Mouse (Mus musculus) embryonic facial prominence, embryonic 13.5 days (tissue): ENCODE data around the gene Tspo2. TPM values are rescaled to one million over a fixed set of nuclear protein-coding genes. Genes with fewer than 3 reads are reported as not detected.
A peak's percentile ranks its signal among the peaks of the same experiment; 100 is the strongest.

Source experiments
- ATAC-seq: fragments of 200-750 bp; cut with Nextera tagmentation; 2 replicates; pipeline ENCODE4 v1.8.0; 2017; ENCODE audit warnings: low read depth; ENCODE audit not compliant: insufficient number of reproducible peaks, insufficient read depth, low FRiP score, low TSS enrichment
- H3K27ac ChIP-seq: fragments of 300-500 bp; sonication (generic); 2 replicates; pipeline ENCODE4 v1.5.1; 2015; ENCODE audit warnings: moderate library complexity, mild to moderate bottlenecking, inconsistent platforms
- H3K27me3 ChIP-seq: fragments of 300-500 bp; sonication (generic); 2 replicates; pipeline ENCODE4 v1.6.1; 2015; ENCODE audit warnings: mild to moderate bottlenecking, inconsistent platforms
- H3K36me3 ChIP-seq: fragments of 300-500 bp; sonication (generic); 2 replicates; pipeline ENCODE4 v1.6.1; 2015; ENCODE audit warnings: mild to moderate bottlenecking, inconsistent platforms
- H3K4me1 ChIP-seq: fragments of 300-500 bp; sonication (generic); 2 replicates; pipeline ENCODE4 v1.6.1; 2015; ENCODE audit warnings: inconsistent platforms
- H3K4me2 ChIP-seq: fragments of 300-500 bp; sonication (generic); 2 replicates; pipeline ENCODE4 v1.6.1; 2015; ENCODE audit warnings: moderate library complexity, mild to moderate bottlenecking, inconsistent platforms
- H3K4me3 ChIP-seq: fragments of 300-500 bp; sonication (generic); 2 replicates; pipeline ENCODE4 v1.5.1; 2015; ENCODE audit warnings: mild to moderate bottlenecking, inconsistent platforms
- H3K9ac ChIP-seq: fragments of 300-500 bp; sonication (generic); 2 replicates; pipeline ENCODE4 v1.6.1; 2015; ENCODE audit warnings: mild to moderate bottlenecking, inconsistent platforms
- H3K9me3 ChIP-seq: fragments of 300-500 bp; sonication (generic); 2 replicates; pipeline ENCODE4 v1.6.1; 2016; ENCODE audit warnings: inconsistent platforms
- WGBS: fragments of 180-500 bp; shearing (Covaris S2); methylation state at CpG from one replicate; pipeline ENCODE4 v1.1.7; 2015; ENCODE audit warnings: mixed read lengths; 5-methylcytosine and 5-hydroxymethylcytosine counted together
- polyA plus RNA-seq: library from polyadenylated mRNA; unstranded; fragments of >200 nt; fragmentation: Nextera tagmentation; extraction: Ambion mirVana; gene quantifications from 2 replicates; pipeline ENCODE4 v1.2.1, GENCODE M21; 2015

Tspo2 gene
- polyA plus RNA-seq, 1 experiment from 2014 or later: 1.3 TPM

DNA sequence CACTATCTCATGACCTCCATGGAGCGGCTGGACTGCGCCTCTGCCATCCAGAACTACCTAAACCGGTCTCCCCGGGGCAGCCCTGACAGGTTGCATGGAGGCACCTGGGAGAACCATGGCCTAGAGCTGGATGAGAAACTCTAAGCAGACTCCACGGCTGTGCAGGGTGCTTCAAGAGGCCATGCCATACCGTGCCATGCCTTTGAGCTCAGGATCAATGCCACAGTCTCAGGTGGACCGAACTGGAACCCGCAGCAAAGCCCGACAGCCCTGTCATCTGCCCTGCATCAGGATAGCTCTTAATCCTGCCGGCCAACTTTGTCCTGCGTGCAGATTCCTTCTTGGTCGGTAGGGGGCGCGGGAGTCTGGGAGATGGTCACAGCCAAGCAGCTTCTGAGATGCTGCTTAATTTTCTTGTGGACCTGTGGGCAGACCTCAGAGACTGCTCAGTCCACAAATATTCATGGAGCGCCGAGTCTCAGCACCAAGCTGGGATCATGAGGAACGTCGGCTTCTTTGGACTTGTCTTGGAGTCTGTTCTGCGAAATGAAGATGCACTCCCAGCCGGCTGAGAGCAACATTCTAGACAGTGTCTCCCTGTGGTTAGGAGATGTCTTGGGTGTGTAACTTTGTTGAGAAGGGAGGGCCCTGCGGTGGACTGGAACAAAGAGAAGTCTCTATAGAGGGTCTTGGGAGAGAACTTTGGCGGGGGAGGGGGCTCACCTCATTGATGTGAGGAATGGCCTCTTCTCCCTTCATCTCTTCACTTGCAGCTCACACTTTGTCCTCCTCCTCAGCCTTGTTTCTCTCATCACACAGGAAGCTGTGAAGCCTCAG is 16.3 kb upstream of the Tspo2 start:
- Histone ChIP-seq H3K9me3 (no peaks in the 10 kb centered on the region), H3K9ac (no peak overlapping the region), H3K4me3 (no peak overlapping the region), H3K4me2 (peak overlapping the region; percentile 44), H3K36me3 (no peaks in the 10 kb centered on the region), H3K27ac (no peak overlapping the region), H3K4me1 (peaks cover 8% of the 10 kb centered on the region), H3K27me3 (peaks cover 18% of the 10 kb centered on the region)
- no peak for ATAC-seq
- WGBS: 10% methylated on average over 22 of the region's 22 CpGs

DNA sequence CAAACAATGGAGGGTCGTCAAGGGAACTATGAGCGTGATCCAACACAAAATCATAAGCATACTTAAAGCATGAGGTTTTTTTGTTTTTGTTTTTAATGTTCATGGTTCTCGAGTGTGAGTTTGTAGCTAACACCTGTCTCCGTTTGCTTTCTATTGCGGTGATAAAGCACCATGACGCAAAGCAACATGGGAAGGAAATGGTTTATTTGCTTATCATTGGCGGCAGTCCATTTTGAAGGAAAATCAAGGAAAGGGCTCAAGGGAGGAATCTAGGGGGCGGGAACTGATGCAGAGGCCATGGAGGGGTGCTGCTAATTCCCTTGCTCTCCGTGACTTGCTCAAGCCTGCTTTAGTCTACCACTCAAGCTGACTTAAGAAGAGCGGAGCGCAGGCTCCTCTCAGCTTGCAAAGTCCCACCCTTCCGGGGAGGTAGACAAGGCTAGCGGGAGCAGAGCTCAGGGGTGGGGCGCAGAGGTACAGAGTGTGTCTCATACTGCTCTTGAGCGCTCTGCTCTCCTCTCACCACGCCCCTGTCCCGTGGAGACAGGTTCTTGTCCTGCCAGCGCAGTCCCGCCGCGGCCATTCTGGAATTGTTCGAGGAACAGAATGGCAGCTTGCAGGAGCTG is 15.6 kb upstream of the Tspo2 start:
- Histone ChIP-seq H3K27ac (no peak overlapping the region), H3K36me3 (no peaks in the 10 kb centered on the region), H3K27me3 (peaks cover 18% of the 10 kb centered on the region), H3K4me3 (no peak overlapping the region), H3K9me3 (no peaks in the 10 kb centered on the region), H3K9ac (no peak overlapping the region), H3K4me1 (peaks cover 8% of the 10 kb centered on the region), H3K4me2 (peak overlapping the region; percentile 44)
- WGBS: 36% methylated on average over 22 of the region's 22 CpGs
- ATAC-seq: no peak

DNA sequence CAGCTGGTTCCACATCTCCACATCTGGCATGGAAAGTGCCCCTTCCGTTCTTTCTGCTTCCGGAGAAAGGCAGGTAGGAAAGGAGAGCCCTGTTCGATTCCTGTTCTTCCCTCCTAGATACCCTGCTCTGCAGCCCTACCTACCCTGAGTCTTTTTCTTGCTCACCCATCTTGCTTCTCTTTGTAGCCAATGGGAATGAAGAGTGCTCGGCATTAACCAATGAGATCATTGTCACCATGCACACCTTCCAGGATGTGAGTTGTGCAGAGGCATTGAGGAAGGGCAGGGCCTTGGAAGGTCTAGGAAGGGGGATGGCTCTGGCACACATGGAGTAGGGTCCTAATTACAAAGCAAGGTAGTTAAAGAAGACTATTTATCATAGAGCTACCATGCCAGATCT is 12.1 kb upstream of the Tspo2 start:
- H3K4me2 ChIP-seq: no peak overlapping the region
- H3K27ac ChIP-seq: no peak overlapping the region
- peaks cover 8% of the 10 kb centered on the region for H3K4me1 ChIP-seq
- no peak for ATAC-seq
- H3K9me3 ChIP-seq: no peaks in the 10 kb centered on the region
- no peak overlapping the region for H3K9ac ChIP-seq
- no peaks in the 10 kb centered on the region for H3K36me3 ChIP-seq
- WGBS: 93% methylated on average over 4 of the region's 4 CpGs
- H3K4me3 ChIP-seq: no peak overlapping the region
- H3K27me3 ChIP-seq: peaks cover 18% of the 10 kb centered on the region

DNA sequence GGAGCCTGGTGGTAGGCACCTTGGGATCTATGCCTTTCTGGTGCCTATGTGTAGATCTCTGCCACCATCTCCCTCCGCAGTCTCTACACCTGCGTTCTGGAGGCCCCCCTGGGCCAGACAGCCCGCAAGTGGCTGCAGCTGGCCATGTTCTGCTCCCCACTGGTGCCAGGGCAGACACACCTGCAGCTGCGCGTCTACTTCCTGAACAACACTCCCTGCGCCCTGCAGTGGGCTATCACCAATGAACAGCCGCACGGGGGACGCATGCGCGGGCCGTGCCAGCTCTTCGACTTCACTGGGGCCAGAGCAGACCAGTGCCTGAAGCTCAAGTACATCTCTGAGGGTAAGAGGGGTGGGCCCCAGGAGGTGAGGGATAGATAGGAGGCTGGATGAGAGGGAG is 10.8 kb upstream of the Tspo2 start:
- Histone ChIP-seq H3K36me3 (no peaks in the 10 kb centered on the region), H3K4me2 (no peak overlapping the region), H3K9ac (no peak overlapping the region), H3K27ac (no peak overlapping the region), H3K4me3 (no peak overlapping the region), H3K4me1 (peaks cover 2% of the 10 kb centered on the region), H3K27me3 (peaks cover 14% of the 10 kb centered on the region), H3K9me3 (no peaks in the 10 kb centered on the region)
- ATAC-seq: no peak
- WGBS: 92% methylated on average over 13 of the region's 13 CpGs

DNA sequence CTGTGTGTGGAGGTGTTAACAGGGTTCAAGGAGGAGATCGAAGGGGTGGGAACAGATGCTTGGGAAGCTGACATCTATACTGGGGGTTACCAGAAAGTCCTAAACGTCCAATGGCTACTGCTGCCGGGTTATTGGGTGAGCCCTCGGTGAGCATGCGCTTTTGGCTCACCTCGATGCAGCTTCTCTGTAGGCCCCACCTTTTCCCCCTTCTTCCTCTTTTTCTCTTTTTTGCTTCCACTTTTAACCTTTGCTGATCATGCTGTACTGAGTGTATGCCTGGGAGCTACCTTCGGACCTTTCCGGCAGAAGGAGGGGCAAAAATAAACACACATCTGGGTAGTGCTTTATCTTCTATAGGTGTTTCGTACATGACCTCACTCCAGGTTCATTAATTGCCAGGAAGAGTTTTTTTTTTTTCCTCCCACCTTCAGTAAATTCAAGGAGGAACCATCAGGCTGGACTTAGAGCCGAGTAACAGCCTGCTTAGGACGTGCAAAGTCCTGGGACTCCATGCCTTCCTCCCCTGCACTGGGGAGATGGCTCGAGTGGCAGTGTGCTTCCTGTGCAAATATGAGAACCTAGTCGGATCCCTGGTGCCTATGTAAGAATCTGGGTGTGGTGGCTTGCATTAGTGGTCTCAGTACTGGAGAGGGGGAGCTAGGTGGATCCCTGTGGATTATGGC is 6.8 kb upstream of the Tspo2 start:
- Histone ChIP-seq H3K4me3 (no peak overlapping the region), H3K4me2 (no peak overlapping the region), H3K4me1 (peaks cover 3% of the 10 kb centered on the region; the same call in 1 of the 2 replicates), H3K36me3 (no peaks in the 10 kb centered on the region), H3K27ac (no peak overlapping the region), H3K9me3 (no peaks in the 10 kb centered on the region), H3K9ac (no peak overlapping the region), H3K27me3 (no peaks in the 10 kb centered on the region)
- WGBS: 80% methylated on average over 13 of the region's 13 CpGs
- ATAC-seq: no peak

- Histone ChIP-seq H3K4me1 (peaks cover 3% of the 10 kb centered on the region; the same call in 1 of the 2 replicates), H3K36me3 (no peaks in the 10 kb centered on the region), H3K4me2 (no peak overlapping the region), H3K9me3 (no peaks in the 10 kb centered on the region), H3K9ac (no peak overlapping the region), H3K27ac (no peak overlapping the region), H3K27me3 (no peaks in the 10 kb centered on the region), H3K4me3 (no peak overlapping the region)
- WGBS: 81% methylated on average over 2 of the region's 2 CpGs
- no peak for ATAC-seq
These were observed 4.6 kb upstream of the Tspo2 start for GRCm38 (mm10) chr17:48455955-48456354.

DNA sequence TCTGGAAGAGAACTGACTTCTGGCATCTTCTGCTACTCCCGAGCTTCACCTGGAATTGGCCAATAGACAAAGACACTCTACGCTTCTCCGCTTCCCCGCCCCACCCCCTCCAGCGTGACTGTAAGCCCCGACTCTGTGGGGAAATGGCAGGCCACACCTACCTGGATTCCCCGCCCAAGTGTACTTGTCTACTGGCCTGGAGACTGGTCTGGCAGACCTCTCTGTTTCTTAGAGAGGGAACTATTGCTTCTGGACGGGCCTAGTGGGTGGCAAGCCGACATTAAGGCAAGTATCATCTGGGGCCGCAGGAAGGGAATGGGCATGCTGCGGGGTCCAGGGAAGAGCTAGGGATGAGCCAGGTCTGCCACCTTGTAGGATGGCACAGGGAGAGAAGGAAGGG is 3.4 kb upstream of the Tspo2 start, which contains the start of gene Unc5cl:
TSS of gene Unc5cl (plus strand) at position 214 of the 400 bp plus-strand sequence.
- peaks cover 3% of the 10 kb centered on the region; the same call in 1 of the 2 replicates for H3K4me1 ChIP-seq
- no peak within 1 kb of the TSS for H3K27ac ChIP-seq
- H3K27me3 ChIP-seq: no peaks in the 10 kb centered on the region
- no peak within 1 kb of the TSS; the same call in 1 of the 2 replicates for H3K4me2 ChIP-seq
- no peak for ATAC-seq
- no peaks in the 10 kb centered on the region for H3K36me3 ChIP-seq
- WGBS: 50% methylated on average over 11 of the region's 11 CpGs
- H3K9me3 ChIP-seq: no peaks in the 10 kb centered on the region
- H3K4me3 ChIP-seq: no peak within 1 kb of the TSS
- no peak within 1 kb of the TSS for H3K9ac ChIP-seq

DNA sequence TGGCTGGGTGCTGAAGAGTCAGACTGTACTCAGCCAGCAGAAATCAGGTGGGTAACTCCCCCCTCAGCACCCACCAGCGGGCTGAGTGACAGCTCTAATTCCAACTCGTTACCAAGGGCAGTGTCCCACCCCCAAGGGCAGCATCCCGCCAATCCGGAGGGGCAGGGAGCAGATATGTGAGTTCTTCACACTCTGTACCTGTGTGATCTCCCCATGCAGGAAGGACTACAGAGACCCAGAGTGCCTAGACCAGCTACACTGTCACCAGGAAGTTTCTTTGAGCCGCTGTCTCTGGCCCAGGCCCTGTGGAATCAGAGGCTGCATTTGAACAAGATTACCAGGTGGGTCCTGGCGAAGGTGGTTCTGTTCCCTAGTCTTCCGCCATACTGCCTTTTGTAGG is 2.9 kb upstream of the Tspo2 start:
- 54% methylated on average over 7 of the region's 7 CpGs for WGBS
- ATAC-seq: no peak
- no peaks in the 10 kb centered on the region for H3K9me3 ChIP-seq
- no peaks in the 10 kb centered on the region for H3K27me3 ChIP-seq
- no peaks in the 10 kb centered on the region for H3K36me3 ChIP-seq
- H3K4me3 ChIP-seq: no peak overlapping the region
- H3K4me1 ChIP-seq: peaks cover 3% of the 10 kb centered on the region; the same call in 1 of the 2 replicates
- H3K4me2 ChIP-seq: no peak overlapping the region; the same call in 1 of the 2 replicates
- H3K9ac ChIP-seq: no peak overlapping the region
- H3K27ac ChIP-seq: no peak overlapping the region

DNA sequence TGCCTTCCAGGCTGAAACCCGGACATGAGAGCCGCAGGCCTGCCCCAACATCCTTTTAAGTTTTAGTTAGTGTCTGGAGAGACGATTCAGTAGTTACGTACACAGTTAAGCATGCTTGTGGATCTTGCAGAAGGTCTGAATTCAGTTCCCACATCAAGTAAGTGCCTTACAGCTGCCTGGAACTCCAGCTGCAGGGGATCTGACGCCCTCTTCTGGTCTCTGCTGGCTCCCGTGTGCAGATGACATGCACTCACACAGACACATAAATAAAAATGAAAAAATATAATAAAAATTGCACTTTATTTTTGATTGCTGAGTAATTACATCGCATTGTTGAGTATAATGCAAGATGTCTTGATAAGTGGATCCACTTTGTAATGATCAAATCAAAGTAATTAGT is 2.2 kb upstream of the Tspo2 start:
- no peak for ATAC-seq
- no peak overlapping the region for H3K4me3 ChIP-seq
- H3K27me3 ChIP-seq: no peaks in the 10 kb centered on the region
- H3K4me2 ChIP-seq: no peak overlapping the region
- WGBS: 70% methylated on average over 7 of the region's 7 CpGs
- no peak overlapping the region for H3K27ac ChIP-seq
- H3K36me3 ChIP-seq: no peaks in the 10 kb centered on the region
- H3K9me3 ChIP-seq: no peaks in the 10 kb centered on the region
- peaks cover 3% of the 10 kb centered on the region; the same call in 1 of the 2 replicates for H3K4me1 ChIP-seq
- no peak overlapping the region for H3K9ac ChIP-seq

DNA sequence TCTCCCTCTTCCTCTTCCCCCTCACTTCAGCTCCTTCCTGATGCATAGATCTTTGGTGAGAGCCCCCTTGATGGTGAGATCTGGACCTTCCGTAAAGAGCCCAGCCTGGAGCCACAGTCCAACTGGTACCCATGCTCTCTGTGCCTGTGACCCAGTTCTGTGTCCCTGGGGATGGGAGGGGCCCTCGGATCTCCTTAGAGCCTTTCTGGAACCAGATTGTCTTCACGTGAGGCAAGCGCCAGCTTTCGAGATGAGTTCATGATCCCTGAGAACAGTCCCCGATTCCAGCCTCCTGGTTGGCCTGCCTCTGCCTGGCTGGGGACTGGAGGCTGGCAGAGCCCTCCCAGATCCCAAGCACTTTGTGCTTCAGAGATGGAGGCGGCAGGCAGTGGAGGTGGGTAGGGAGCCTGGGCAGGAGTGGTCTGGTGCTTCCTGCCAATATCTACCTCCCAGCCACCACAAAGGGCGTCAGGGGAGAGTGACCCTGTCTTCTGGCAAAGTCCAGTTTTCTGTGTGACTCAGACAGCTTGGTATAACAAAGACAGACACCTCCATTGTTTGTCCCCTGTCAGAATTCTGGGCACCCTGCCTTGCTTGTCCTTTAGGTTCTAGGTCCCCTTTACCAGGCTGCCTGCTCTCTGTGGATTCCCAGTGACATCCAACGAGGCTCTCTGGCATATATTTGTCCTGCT is 577 bp upstream of the Tspo2 start:
- Histone ChIP-seq H3K4me3 (no peak overlapping the region), H3K27me3 (no peaks in the 10 kb centered on the region), H3K9me3 (no peaks in the 10 kb centered on the region), H3K27ac (no peak overlapping the region), H3K36me3 (no peaks in the 10 kb centered on the region), H3K9ac (no peak overlapping the region), H3K4me1 (peaks cover 3% of the 10 kb centered on the region; the same call in 1 of the 2 replicates), H3K4me2 (no peak overlapping the region)
- WGBS: 70% methylated on average over 9 of the region's 9 CpGs
- ATAC-seq: no peak

GRCm38 (mm10) chr17:48450666-48451352 is 513 bp downstream of the Tspo2 start:
- Histone ChIP-seq H3K4me2 (no peak overlapping the region), H3K36me3 (no peaks in the 10 kb centered on the region), H3K4me3 (no peak overlapping the region), H3K4me1 (peaks cover 3% of the 10 kb centered on the region; the same call in 1 of the 2 replicates), H3K27ac (no peak overlapping the region), H3K9ac (no peak overlapping the region), H3K9me3 (no peaks in the 10 kb centered on the region), H3K27me3 (no peaks in the 10 kb centered on the region)
- ATAC-seq: no peak
- 80% methylated on average over 13 of the region's 13 CpGs for WGBS
